Comparison of ENCODE assay signal across 9 mouse cellular contexts in the genomic region with DNA sequence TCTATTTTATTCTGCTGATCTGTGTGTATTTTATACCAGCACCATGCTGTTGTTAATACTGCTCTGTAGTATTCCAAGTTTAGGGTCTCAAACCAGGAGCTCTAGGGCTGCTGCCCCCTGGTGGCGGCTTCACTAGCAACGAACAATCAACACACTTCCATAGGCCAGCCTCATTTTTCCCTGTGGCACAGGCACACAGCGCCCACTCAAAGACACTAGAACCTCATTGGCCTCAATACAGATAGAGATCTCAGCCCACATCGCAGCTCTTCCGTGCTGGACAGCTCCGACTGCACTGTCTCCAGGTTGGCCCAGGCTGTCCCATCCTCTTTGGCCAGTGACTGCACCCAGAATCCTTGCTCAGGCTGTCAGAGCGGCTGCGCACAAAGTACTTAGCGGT. TPM values are rescaled to one million over a fixed set of nuclear protein-coding genes. Genes with fewer than 3 reads are reported as not detected.
A peak's percentile ranks its signal among the peaks of the same experiment; 100 is the strongest.
DNase-seq lines count a peak whose midpoint lies in the region; ATAC-seq and TF ChIP-seq lines count a peak whose summit lies in the region.
"Had no signal": no experiment of that assay in that cellular context is flagged by ENCODE, and none has a peak within 500 bp of the region (broad histone marks: within the 10 kb centered on the region; RNA-seq: fewer than 3 reads in every experiment).

No protein-coding gene starts in this region.

- H3K27ac ChIP-seq in layer of hippocampus, adult 2 months, result no peak overlapping the region
- H3K27ac ChIP-seq in hindbrain, postnatal 0 days, result no peak overlapping the region
- H3K27ac ChIP-seq: neural tube, embryonic 12.5 days had no signal

- no peak overlapping the region for H3K4me2 ChIP-seq in hindbrain, postnatal 0 days (ENCODE audit: low read depth, low read length)
- H3K4me2 ChIP-seq: neural tube, embryonic 12.5 days had no signal

- ATAC-seq in hindbrain, postnatal 0 days, result no peak

- WGBS in hindbrain, postnatal 0 days, result 48% methylated on average over 9 of the region's 9 CpGs

- no peak overlapping the region for H3K4me3 ChIP-seq in layer of hippocampus, adult 2 months
- no peak overlapping the region for H3K4me3 ChIP-seq in hindbrain, postnatal 0 days (ENCODE audit: low read length)
- H3K4me3 ChIP-seq: neural tube, embryonic 12.5 days had no signal

- H3K9me3 ChIP-seq in hindbrain, postnatal 0 days (ENCODE audit: low read length), result no peaks in the 10 kb centered on the region
- H3K9me3 ChIP-seq: neural tube, embryonic 12.5 days had no signal

- no peaks in the 10 kb centered on the region for H3K27me3 ChIP-seq in hindbrain, postnatal 0 days (ENCODE audit: insufficient read depth, low read length)
- H3K27me3 ChIP-seq: neural tube, embryonic 12.5 days had no signal

- H3K4me1 ChIP-seq in hindbrain, postnatal 0 days (ENCODE audit: insufficient read depth, low read length), result no peaks in the 10 kb centered on the region
- H3K4me1 ChIP-seq: neural tube, embryonic 12.5 days had no signal

- no peaks in the 10 kb centered on the region for H3K36me3 ChIP-seq in hindbrain, postnatal 0 days (ENCODE audit: insufficient read depth, low read length)
- H3K36me3 ChIP-seq: neural tube, embryonic 12.5 days had no signal

- no peak overlapping the region for H3K9ac ChIP-seq in hindbrain, postnatal 0 days (replicated peaks; ENCODE audit: low read length)
- H3K9ac ChIP-seq: neural tube, embryonic 12.5 days had no signal

- DNase-seq in layer of hippocampus, adult 2 months (ENCODE audit: low spot score in 2 of 2), result no peak
- DNase-seq in layer of hippocampus, adult 18-20 months (ENCODE audit: low spot score in 2 of 2), result no peak
- peak; percentile 13 for DNase-seq in MEL-GATA-1-ER (ENCODE audit: extremely low read depth, low read depth)
- peak; percentile 35 for DNase-seq in c-Kit-negative CD71-positive TER-119-positive erythroid progenitor cells, embryonic 14.5 days (ENCODE audit: low read depth, low spot score)
- DNase-seq in hindbrain, postnatal 0 days (ENCODE audit: low spot score), result peak; percentile 40
- DNase-seq in lung, postnatal 25 days (ENCODE audit: low spot score), result peak; percentile 31
- DNase-seq in testis, postnatal 10 days (ENCODE audit: low spot score), result peak; percentile 71
- DNase-seq in ovary, postnatal 36 days (ENCODE audit: low spot score), result no peak

- peak; percentile 76 for TF ChIP-seq CTCF in layer of hippocampus, adult 2 months (conservative IDR thresholded peaks at IDR 0.05)
- peak; percentile 65 for TF ChIP-seq CTCF in hindbrain, postnatal 0 days (IDR thresholded peaks at IDR 0.05; ENCODE audit: low read depth)

RNA-seq across cellular contexts. Expression of gene Thpo, which starts 30.9 kb away (rescaled TPM):
- total RNA-seq in layer of hippocampus, adult 2 months (2021), result 10 to 100 TPM; 12.5 to 16.2 TPM
- 10 to 100 TPM; 12.6 to 13.4 TPM for total RNA-seq in layer of hippocampus, adult 18-20 months (2021)
- 1.0 and 1.3 TPM in 2 replicates for total RNA-seq in hindbrain, postnatal 0 days (2014; rRNA removed)
- polyA plus RNA-seq in hindbrain, postnatal 0 days (2015; fragmentation: Nextera tagmentation; extraction: Ambion mirVana), result 1.4 and 1.6 TPM in 2 replicates

RNA-seq across cellular contexts. Expression of gene Chrd, which starts 32.3 kb away (rescaled TPM):
- 10 to 100 TPM; 87.0 to 90.7 TPM for total RNA-seq in layer of hippocampus, adult 2 months (2021)
- total RNA-seq in layer of hippocampus, adult 18-20 months (2021), result 10 to 100 TPM; 87.9 to 90.5 TPM
- 32.0 and 35.5 TPM in 2 replicates for total RNA-seq in hindbrain, postnatal 0 days (2014; rRNA removed)
- polyA plus RNA-seq in hindbrain, postnatal 0 days (2015; fragmentation: Nextera tagmentation; extraction: Ambion mirVana), result 6.2 and 7.0 TPM in 2 replicates

RNA-seq across cellular contexts. Expression of gene Clcn2, which starts 47.7 kb away (rescaled TPM):
- total RNA-seq in layer of hippocampus, adult 2 months (2021), result 10 to 100 TPM; 74.2 to 79.5 TPM
- 10 to 100 TPM; 73.3 to 75.5 TPM for total RNA-seq in layer of hippocampus, adult 18-20 months (2021)
- 57.0 and 74.6 TPM in 2 replicates for total RNA-seq in hindbrain, postnatal 0 days (2014; rRNA removed)
- polyA plus RNA-seq in hindbrain, postnatal 0 days (2015; fragmentation: Nextera tagmentation; extraction: Ambion mirVana), result 18.5 and 21.2 TPM in 2 replicates

RNA-seq across cellular contexts. Expression of gene Polr2h, which starts 47.8 kb away (rescaled TPM):
- 10 to 100 TPM; 26.1 TPM for total RNA-seq in layer of hippocampus, adult 2 months (2021)
- total RNA-seq in layer of hippocampus, adult 18-20 months (2021), result 10 to 100 TPM; 21.5 to 26.2 TPM
- 25.5 and 29.2 TPM in 2 replicates for total RNA-seq in hindbrain, postnatal 0 days (2014; rRNA removed)
- polyA plus RNA-seq in hindbrain, postnatal 0 days (2015; fragmentation: Nextera tagmentation; extraction: Ambion mirVana), result 88.6 and 90.8 TPM in 2 replicates

Comparison
In these comparisons a context has a peak if more than half of its experiments do, and no peak if none do; other contexts are left out.
1. DNase-seq: peak in MEL-GATA-1-ER (single experiment), c-Kit-negative CD71-positive TER-119-positive erythroid progenitor cells, embryonic 14.5 days (single experiment), hindbrain, postnatal 0 days (single experiment), lung, postnatal 25 days (single experiment) and testis, postnatal 10 days (single experiment); none in layer of hippocampus, adult 2 months (0 of 2), layer of hippocampus, adult 18-20 months (0 of 2) and ovary, postnatal 36 days (single experiment).